Mouse (Mus musculus) myocyte (in vitro differentiated cells): ENCODE measurements around the gene Pcbp3.

ENCODE experiments used
- E2F4 ChIP-seq: IDR thresholded peaks from one replicate; pipeline ENCODE4 v1.6.1; 2011; ENCODE audit warnings: mild to moderate bottlenecking, control low read depth, moderate library complexity; ENCODE audit not compliant: insufficient read depth
- TCF12 ChIP-seq: IDR thresholded peaks from one replicate; pipeline ENCODE4 v1.6.1; 2011; ENCODE audit warnings: mild to moderate bottlenecking, control low read depth; ENCODE audit not compliant: poor library complexity, insufficient read depth, severe bottlenecking

GRCm38 (mm10) chr10:76727301-76727700 lies 234.4 kb downstream of the Pcbp3 start:
- no peak for TF ChIP-seq E2F4
- TF ChIP-seq TCF12 = no peak
